Mouse (Mus musculus): ENCODE data around the gene Olfr519. TPM values are rescaled to one million over a fixed set of nuclear protein-coding genes. Genes with fewer than 3 reads are reported as not detected.

The Olfr519 gene
- total RNA-seq (2021) = not detected
- long read RNA-seq, experiment 1 = 0 reads
- long read RNA-seq, experiment 2 = 0 reads

DNA sequence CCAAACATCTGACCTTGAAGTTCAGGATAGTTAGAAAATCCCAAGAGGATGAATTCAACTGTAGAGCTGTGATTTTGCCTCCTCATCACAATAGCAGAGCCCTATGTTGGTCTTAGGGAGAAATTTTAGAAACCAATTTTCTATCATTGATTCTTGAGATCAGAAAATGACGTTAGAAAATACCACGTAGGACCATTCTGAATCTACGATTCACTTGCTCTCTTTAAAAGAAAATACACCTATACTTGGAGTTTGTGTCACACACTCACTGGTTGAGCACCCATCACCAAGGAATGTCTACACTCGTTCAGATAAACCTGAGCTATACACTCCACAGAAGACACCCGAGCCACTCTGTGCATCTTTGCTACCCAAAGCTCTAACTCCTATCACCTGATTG is at the start of gene Olfr519:
Gene Olfr519, minus strand, starts transcription at position 101 of the 400 bp plus-strand sequence.
- no peak for DNase-seq
- intact Hi-C loops (cut with DNase I) = no loop called here

DNA sequence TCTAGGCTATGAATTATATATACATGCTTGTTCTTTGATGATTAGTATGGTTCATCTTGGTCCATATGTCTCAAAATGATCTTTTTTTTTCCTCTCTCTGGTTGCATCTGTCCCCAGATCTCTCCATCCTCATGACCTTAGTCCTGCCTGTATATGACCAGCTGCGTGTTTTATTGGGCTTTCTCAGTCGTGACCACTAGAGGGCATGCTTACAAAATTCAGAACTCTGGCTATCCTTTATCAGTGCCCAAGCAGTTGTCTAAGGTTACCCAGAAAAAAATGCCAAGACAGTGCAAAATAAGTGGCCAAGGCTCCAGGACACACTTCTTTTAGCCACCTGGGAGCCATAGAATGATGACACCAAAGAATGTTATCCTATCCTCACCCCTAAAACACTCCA is 49.8 kb upstream of the Olfr519 start:
- no peak for DNase-seq
- intact Hi-C loops (cut with DNase I) = no loop called here

GRCm38 (mm10) chr7:108941466-108941865 is 47.2 kb upstream of the Olfr519 start:
- intact Hi-C loops (cut with DNase I) = no loop called here
- DNase-seq = no peak

DNA sequence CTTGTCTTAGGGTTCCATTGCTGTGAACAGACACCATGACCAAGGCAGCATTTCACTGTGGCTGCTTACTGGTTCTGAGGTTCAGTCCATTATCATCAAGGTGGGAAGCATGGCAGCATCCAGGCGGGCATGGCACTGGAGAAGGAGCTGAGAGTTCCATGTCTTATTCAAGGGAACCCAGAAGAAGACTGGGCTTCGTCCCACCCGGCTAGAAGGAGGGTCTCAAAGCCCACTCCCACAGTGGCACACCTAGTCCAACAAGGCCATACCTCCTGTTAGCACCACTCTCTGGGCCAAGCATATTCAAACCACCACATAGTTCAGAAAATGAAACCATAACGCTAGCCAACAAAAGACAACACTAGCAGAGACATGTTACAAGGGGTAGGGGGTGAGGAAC is 42.4 kb upstream of the Olfr519 start:
- intact Hi-C loops (cut with DNase I) = no loop called here
- no peak for DNase-seq

DNA sequence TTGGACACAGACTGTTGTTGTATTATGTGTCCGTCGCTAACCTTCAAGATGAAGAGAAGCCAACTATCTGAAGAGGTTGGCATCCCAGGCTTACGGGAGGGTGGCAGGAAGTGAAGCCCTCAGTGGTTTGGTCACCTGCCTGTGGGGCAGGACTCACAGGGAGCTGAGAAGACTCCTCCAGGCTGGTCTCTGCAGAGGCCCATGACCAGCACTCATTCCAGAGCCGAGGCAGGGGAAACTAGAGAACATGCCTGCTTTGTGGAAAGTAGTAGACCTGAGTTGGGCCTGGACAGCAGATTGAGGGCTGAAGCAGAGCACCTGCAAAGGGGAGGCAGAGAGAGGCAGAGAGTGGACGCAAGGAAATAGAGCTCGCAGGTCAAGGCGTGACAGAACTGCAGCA is 41.2 kb upstream of the Olfr519 start:
- intact Hi-C loops (cut with DNase I) = no loop called here

DNA sequence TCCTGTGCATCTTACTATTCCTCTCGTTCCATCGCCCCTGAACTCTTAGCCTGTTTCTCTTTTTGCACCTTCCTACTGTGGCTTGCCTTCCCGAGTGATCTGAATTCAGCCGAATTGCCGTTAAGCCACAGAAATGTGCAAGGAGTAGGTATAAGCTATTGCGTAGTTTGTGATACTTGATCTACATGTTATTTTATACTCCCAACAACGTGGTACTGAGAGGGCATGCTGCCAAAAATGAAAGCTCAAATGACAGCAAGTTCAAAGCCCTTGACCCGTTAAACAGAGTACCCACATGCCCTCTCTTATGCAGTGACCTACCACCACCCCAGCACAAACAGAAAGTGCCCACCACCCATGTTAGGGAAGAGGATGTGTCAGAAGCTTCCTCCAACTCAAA is 40.6 kb upstream of the Olfr519 start:
- DNase-seq = no peak
- intact Hi-C loops (cut with DNase I) = no loop called here

More for the DNA sequence above, 41.2 kb upstream of the Olfr519 start:
- DNase-seq = no peak

- intact Hi-C loops (cut with DNase I) = loop anchor here (2.0 kb wide), 1 partner anchor 119 kb away; no protein-coding TSS in a partner anchor
- peak; percentile 87 to 92 for DNase-seq
Measured at GRCm38 (mm10) chr7:108933794-108934731, 39.8 kb upstream of the Olfr519 start, which contains the start of gene Eif3f. Gene Eif3f, plus strand, starts transcription at chr7:108934417.

GRCm38 (mm10) chr7:108929726-108930393 is 35.6 kb upstream of the Olfr519 start, which contains the start of gene Nlrp10:
Gene Nlrp10, minus strand, starts transcription at chr7:108930178.
- intact Hi-C loops (cut with DNase I) = no loop called here
- no peak for DNase-seq

GRCm38 (mm10) chr7:108928280-108929188 is 34.3 kb upstream of the Olfr519 start:
- intact Hi-C loops (cut with DNase I) = no loop called here

DNA sequence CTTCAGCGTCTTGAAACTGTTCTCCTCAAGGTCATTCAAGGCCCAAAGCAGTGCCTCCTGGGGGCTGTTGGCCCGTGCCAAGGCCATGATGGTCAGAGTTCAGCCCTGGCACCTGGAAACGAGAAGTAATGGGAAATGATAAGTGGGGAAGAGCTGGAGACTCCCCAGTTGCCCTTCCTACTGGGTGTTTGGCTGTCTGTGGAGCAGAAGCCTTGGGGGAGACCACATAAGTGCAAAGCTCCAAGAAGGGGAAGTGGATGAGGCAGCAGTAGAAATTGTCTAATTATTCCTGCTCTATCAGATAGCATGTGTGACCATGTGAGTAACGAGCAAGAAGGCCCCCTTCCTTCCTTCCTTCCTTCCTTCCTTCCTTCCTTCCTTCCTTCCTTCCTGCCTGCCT is 32.8 kb upstream of the Olfr519 start:
- DNase-seq = no peak
- intact Hi-C loops (cut with DNase I) = no loop called here

More at GRCm38 (mm10) chr7:108928280-108929188, 34.3 kb upstream of the Olfr519 start:
- no peak for DNase-seq

DNA sequence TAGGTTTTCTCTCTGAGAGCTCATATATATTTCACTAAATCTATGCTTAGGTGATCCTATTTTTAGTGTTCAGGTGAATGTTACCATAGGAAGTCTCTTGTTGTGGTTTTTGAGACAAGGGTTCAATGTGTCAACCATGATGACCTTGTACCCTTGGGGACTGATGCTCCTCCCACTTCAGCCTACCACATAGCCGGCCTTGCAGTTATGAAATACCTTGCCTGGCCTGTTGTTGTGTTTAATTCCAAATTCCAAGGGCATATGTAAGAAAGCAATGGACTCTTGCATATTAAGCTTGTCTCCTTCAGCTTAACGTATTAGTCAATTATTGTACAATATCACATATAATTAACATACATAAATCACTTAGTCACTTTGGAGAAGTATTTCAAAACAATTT is 9.7 kb upstream of the Olfr519 start:
- intact Hi-C loops (cut with DNase I) = no loop called here
- no peak for DNase-seq

DNA sequence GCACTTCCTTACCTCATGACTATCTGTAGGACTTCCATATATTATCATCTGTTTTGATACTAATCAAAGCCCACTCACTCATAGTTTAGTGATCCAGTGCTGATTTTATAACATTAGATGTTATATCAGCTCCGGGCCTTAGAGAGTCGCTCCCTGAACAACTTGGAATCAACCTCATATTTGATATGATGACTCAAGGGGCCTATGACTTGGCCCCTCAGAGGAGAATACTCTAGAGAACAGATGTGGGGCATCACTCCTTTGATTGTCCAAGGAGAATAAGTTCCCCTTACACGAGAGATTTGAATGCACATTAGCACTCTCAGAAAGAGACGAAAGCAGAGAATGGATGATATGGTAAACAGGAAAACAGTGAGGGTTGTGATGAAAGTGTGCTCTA is 9.3 kb downstream of the Olfr519 start, which contains the start of gene Olfr518:
Gene Olfr518, minus strand, starts transcription at position 101 of the 400 bp plus-strand sequence.
- no peak for DNase-seq
- intact Hi-C loops (cut with DNase I) = no loop called here

DNA sequence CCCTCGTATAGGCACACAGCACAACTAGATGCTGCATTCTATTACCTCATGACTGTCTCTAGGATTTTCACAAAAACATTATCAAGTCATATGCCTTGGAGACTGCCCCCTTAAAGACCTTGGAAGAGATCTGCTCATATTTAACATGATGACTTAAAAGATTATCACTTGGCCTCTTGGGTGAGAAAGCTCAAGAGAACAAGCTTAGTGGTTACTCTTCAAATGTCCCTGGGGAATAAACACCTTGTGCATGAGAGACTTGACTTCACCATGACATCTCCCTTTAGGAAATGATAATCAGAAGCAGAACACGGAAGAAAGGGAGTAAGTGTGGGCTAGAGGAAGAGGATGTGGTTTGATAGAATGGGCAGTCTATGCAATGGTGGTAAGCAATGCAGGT is 21.9 kb downstream of the Olfr519 start, which contains the start of gene Olfr517:
Gene Olfr517, minus strand, starts transcription at position 101 of the 400 bp plus-strand sequence.
- intact Hi-C loops (cut with DNase I) = no loop called here
- DNase-seq = no peak

GRCm38 (mm10) chr7:108850429-108850828 is 43.8 kb downstream of the Olfr519 start, which contains the start of gene Olfr516:
Gene Olfr516, minus strand, starts transcription at chr7:108850529.
- DNase-seq = no peak
- intact Hi-C loops (cut with DNase I) = no loop called here

Other genes with a start within 250 kb of the Olfr519 start
- not detected for gene Olfr509, start 242.5 kb downstream of the Olfr519 start, total RNA-seq (2021)
- not detected for gene Olfr510, start 228.0 kb downstream of the Olfr519 start, total RNA-seq (2021)
- gene Olfr512, start 181.1 kb downstream of the Olfr519 start, total RNA-seq (2021) = not detected
- not detected for gene Olfr513, start 143.4 kb downstream of the Olfr519 start, total RNA-seq (2021)
- gene Olfr514, start 68.4 kb downstream of the Olfr519 start, total RNA-seq (2021) = not detected
- gene Olfr516, start 43.9 kb downstream of the Olfr519 start, total RNA-seq (2021) = not detected
- gene Olfr517, start 22.0 kb downstream of the Olfr519 start, total RNA-seq (2021) = not detected
- not detected for gene Olfr518, start 9.4 kb downstream of the Olfr519 start, total RNA-seq (2021)
- gene Nlrp10, start 35.8 kb upstream of the Olfr519 start, total RNA-seq (2021) = 1 to 10 TPM; 1.3 to 1.8 TPM
- gene Eif3f, start 40.0 kb upstream of the Olfr519 start, total RNA-seq (2021) = 100 to 1,000 TPM in 1 of 2 experiments, 10 to 100 TPM in 1; 90.9 to 108 TPM
- under 1 TPM; 0.38 to 0.49 TPM for gene Tub, start 55.9 kb upstream of the Olfr519 start, total RNA-seq (2021)
- gene Ric3, start 188.9 kb upstream of the Olfr519 start, total RNA-seq (2021) = 1 to 10 TPM; 1.3 to 1.5 TPM